Mouse (Mus musculus) kidney, adult 2 months (tissue): ENCODE data around the gene Spata32.

Experiments used
- CTCF ChIP-seq: fragments of 200-500 bp; conservative IDR thresholded peaks from 2 replicates; pipeline ENCODE4 v1.5.1; 2011; ENCODE audit warnings: low read depth, mild to moderate bottlenecking, control low read depth, low read length, moderate library complexity, mixed read lengths; ENCODE audit not compliant: insufficient read depth, insufficient read length
- POLR2A ChIP-seq: fragments of 200-500 bp; IDR thresholded peaks from one replicate; pipeline ENCODE4 v1.6.1; 2011; ENCODE audit warnings: low read depth, low read length, control low read depth

- TF ChIP-seq CTCF (no peak), POLR2A (no peak)
Measured at GRCm38 (mm10) chr11:103177216-103177615, 41.0 kb downstream of the Spata32 start.
